Mouse (Mus musculus): ENCODE results near the gene Jtb. TPM values are rescaled to one million over a fixed set of nuclear protein-coding genes. Genes with fewer than 3 reads are reported as not detected.

Gene Jtb
- total and polyA plus RNA-seq, 3 experiments, result 103 to 107 TPM; not detected in 1

DNA sequence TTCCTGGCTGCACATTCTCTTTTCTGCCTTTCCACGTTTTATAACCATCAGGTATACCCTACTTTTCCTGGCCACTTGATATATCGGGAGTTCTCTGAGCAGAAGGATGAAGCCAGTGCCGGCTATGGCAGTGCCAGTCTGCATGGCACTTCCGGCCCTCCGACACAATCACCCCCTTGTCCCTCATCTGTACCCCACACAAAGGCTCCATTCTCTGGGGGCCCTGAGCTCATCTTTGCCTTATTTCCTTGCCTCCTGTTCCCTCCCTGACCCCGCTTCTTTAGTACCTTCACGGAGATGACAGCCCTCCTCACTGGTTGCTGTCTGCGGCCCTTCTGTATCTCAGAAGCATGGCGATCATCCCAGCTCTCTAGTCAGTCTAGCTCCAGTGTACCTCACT is 49.3 kb downstream of the Jtb start:
- TF ChIP-seq CTCF (IDR thresholded peaks at IDR 0.05 in 2 of 3, conservative IDR thresholded peaks at IDR 0.05 in 1 of 3; ENCODE audit: control insufficient read depth in 1 of 3, insufficient read depth in 1 of 3, low read depth in 2 of 3, low read length in 3 of 3, poor library complexity in 1 of 3, severe bottlenecking in 1 of 3) (no peak), MAZ (IDR thresholded peaks at IDR 0.05; ENCODE audit: low read depth, low read length) (no peak), UBTF (IDR thresholded peaks at IDR 0.05; ENCODE audit: borderline replicate concordance, insufficient read depth, low read depth, low read length) (no peak), MXI1 (IDR thresholded peaks at IDR 0.05; ENCODE audit: low read depth, low read length) (no peak), USF1 (IDR thresholded peaks at IDR 0.05; ENCODE audit: low read depth, low read length) (no peak), TCF12 (IDR thresholded peaks at IDR 0.05; ENCODE audit: low read depth, low read length) (no peak), MAFK (IDR thresholded peaks at IDR 0.05; ENCODE audit: borderline replicate concordance, low read depth, low read length) (no peak), EP300 (IDR thresholded peaks at IDR 0.05; ENCODE audit: low read depth in 1 of 2, low read length in 2 of 2) (no peak), GABPA (IDR thresholded peaks at IDR 0.05; ENCODE audit: low read depth, low read length) (no peak), POLR2AphosphoS2 (IDR thresholded peaks at IDR 0.05; ENCODE audit: low read length) (no peak), USF2 (IDR thresholded peaks at IDR 0.05; ENCODE audit: borderline replicate concordance in 1 of 2, insufficient read depth in 1 of 2, low read depth in 1 of 2, low read length in 2 of 2) (no peak)
- Histone ChIP-seq H3K4me1 (ENCODE audit: control insufficient read depth in 1 of 2, insufficient read depth in 2 of 2, low read length in 2 of 2) (no peaks in the 10 kb centered on the region), H3K27ac (ENCODE audit: control insufficient read depth, low read depth, low read length) (no peak overlapping the region), H3K79me2 (ENCODE audit: control insufficient read depth, insufficient read depth, low read length, poor library complexity) (no peaks in the 10 kb centered on the region), H3K4me3 (ENCODE audit: control insufficient read depth in 1 of 2, insufficient read depth in 1 of 2, low read depth in 2 of 2, low read length in 2 of 2) (no peak overlapping the region), H3K36me3 (ENCODE audit: control insufficient read depth in 1 of 2, insufficient read depth in 2 of 2, low read length in 2 of 2) (peaks cover 0 to 9% of the 10 kb centered on the region in 2 experiments; a peak in 2 of 4 replicates), H3K27me3 (ENCODE audit: control insufficient read depth in 1 of 2, insufficient read depth in 2 of 2, low read length in 2 of 2) (no peaks in the 10 kb centered on the region), H3K9ac (ENCODE audit: control insufficient read depth, low read depth, low read length, poor library complexity, severe bottlenecking) (no peak overlapping the region), H3K9me3 (replicated peaks; ENCODE audit: insufficient read depth, low read length) (no peaks in the 10 kb centered on the region)
- DNase-seq (ENCODE audit: low read depth, low spot score), result no peak

- Histone ChIP-seq H3K9me3 (replicated peaks; ENCODE audit: insufficient read depth, low read length) (no peaks in the 10 kb centered on the region), H3K4me1 (ENCODE audit: control insufficient read depth in 1 of 2, insufficient read depth in 2 of 2, low read length in 2 of 2) (no peaks in the 10 kb centered on the region), H3K4me3 (ENCODE audit: control insufficient read depth in 1 of 2, insufficient read depth in 1 of 2, low read depth in 2 of 2, low read length in 2 of 2) (no peak overlapping the region), H3K79me2 (ENCODE audit: control insufficient read depth, insufficient read depth, low read length, poor library complexity) (no peaks in the 10 kb centered on the region), H3K36me3 (ENCODE audit: control insufficient read depth in 1 of 2, insufficient read depth in 2 of 2, low read length in 2 of 2) (peaks cover 0 to 6% of the 10 kb centered on the region in 2 experiments; a peak in 1 of 4 replicates), H3K9ac (ENCODE audit: control insufficient read depth, low read depth, low read length, poor library complexity, severe bottlenecking) (no peak overlapping the region), H3K27me3 (ENCODE audit: control insufficient read depth in 1 of 2, insufficient read depth in 2 of 2, low read length in 2 of 2) (no peaks in the 10 kb centered on the region), H3K27ac (ENCODE audit: control insufficient read depth, low read depth, low read length) (no peak overlapping the region)
- TF ChIP-seq MYC (IDR thresholded peaks at IDR 0.05; ENCODE audit: low read depth, low read length), result peak; percentile 77; the same call in 1 of the 2 replicates
- TF ChIP-seq GABPA (IDR thresholded peaks at IDR 0.05; ENCODE audit: low read depth, low read length), result no peak
- TF ChIP-seq SMC3 (IDR thresholded peaks at IDR 0.05; ENCODE audit: low read depth, low read length), result peak; percentile 37; the same call in 1 of the 2 replicates
- TF ChIP-seq ELF1 (IDR thresholded peaks at IDR 0.05; ENCODE audit: low read depth, low read length), result no peak
- TF ChIP-seq RAD21 (IDR thresholded peaks at IDR 0.05; ENCODE audit: low read depth, low read length), result peak; percentile 27
- TF ChIP-seq ZC3H11A (IDR thresholded peaks at IDR 0.05; ENCODE audit: low read depth, low read length), result peak; percentile 32; the same call in 1 of the 2 replicates
- TF ChIP-seq ZMIZ1 (IDR thresholded peaks at IDR 0.05; ENCODE audit: low read depth, low read length), result no peak
- peak; percentile 7 to 55 (median 29); a peak in 3 of 6 replicates for TF ChIP-seq CTCF (IDR thresholded peaks at IDR 0.05 in 2 of 3, conservative IDR thresholded peaks at IDR 0.05 in 1 of 3; ENCODE audit: control insufficient read depth in 1 of 3, insufficient read depth in 1 of 3, low read depth in 2 of 3, low read length in 3 of 3, poor library complexity in 1 of 3, severe bottlenecking in 1 of 3)
- peak; percentile 36 for DNase-seq (ENCODE audit: low read depth, low spot score)
These were observed 52.8 kb downstream of the Jtb start for GRCm38 (mm10) chr3:90284150-90284549.

Other genes with a start within 250 kb of the Jtb start
- gene Hax1, start 232.8 kb upstream of the Jtb start, total RNA-seq (2012; rRNA removed), result 232 and 318 TPM in 2 replicates
- 100 to 1,000 TPM in 1 of 2 experiments, not detected in 1; 322 TPM for gene Hax1, start 232.8 kb upstream of the Jtb start, polyA plus RNA-seq (2012; ENCODE audit: insufficient read depth in 1 of 2, insufficient read length in 2 of 2, low read depth in 1 of 2, low replicate concordance in 2 of 2, missing spikeins in 1 of 2)
- 152 and 161 TPM in 2 replicates for gene 4933434E20Rik, start 180.0 kb upstream of the Jtb start, total RNA-seq (2012; rRNA removed)
- gene 4933434E20Rik, start 180.0 kb upstream of the Jtb start, polyA plus RNA-seq (2012; ENCODE audit: insufficient read depth in 1 of 2, insufficient read length in 2 of 2, low read depth in 1 of 2, low replicate concordance in 2 of 2, missing spikeins in 1 of 2), result 100 to 1,000 TPM; 184 to 227 TPM
- 102 and 107 TPM in 2 replicates for gene Ubap2l, start 179.0 kb upstream of the Jtb start, total RNA-seq (2012; rRNA removed)
- gene Ubap2l, start 179.0 kb upstream of the Jtb start, polyA plus RNA-seq (2012; ENCODE audit: insufficient read depth in 1 of 2, insufficient read length in 2 of 2, low read depth in 1 of 2, low replicate concordance in 2 of 2, missing spikeins in 1 of 2), result 100 to 1,000 TPM; 247 to 442 TPM
- 274 and 314 TPM in 2 replicates for gene Tpm3, start 158.9 kb upstream of the Jtb start, total RNA-seq (2012; rRNA removed)
- gene Tpm3, start 158.9 kb upstream of the Jtb start, polyA plus RNA-seq (2012; ENCODE audit: insufficient read depth in 1 of 2, insufficient read length in 2 of 2, low read depth in 1 of 2, low replicate concordance in 2 of 2, missing spikeins in 1 of 2), result 100 to 1,000 TPM; 205 to 273 TPM
- 0.54 and 0.62 TPM in 2 replicates for gene Nup210l, start 127.5 kb upstream of the Jtb start, total RNA-seq (2012; rRNA removed)
- under 1 TPM in 1 of 2 experiments, not detected in 1; 0.65 TPM for gene Nup210l, start 127.5 kb upstream of the Jtb start, polyA plus RNA-seq (2012; ENCODE audit: insufficient read depth in 1 of 2, insufficient read length in 2 of 2, low read depth in 1 of 2, low replicate concordance in 2 of 2, missing spikeins in 1 of 2)
- 5,481 and 6,504 TPM in 2 replicates for gene Rps27, start 17.9 kb upstream of the Jtb start, total RNA-seq (2012; rRNA removed)
- gene Rps27, start 17.9 kb upstream of the Jtb start, polyA plus RNA-seq (2012; ENCODE audit: insufficient read depth in 1 of 2, insufficient read length in 2 of 2, low read depth in 1 of 2, low replicate concordance in 2 of 2, missing spikeins in 1 of 2), result 1,000 to 10,000 TPM in 1 of 2 experiments, not detected in 1; 2,476 TPM
- 4.3 and 5.1 TPM in 2 replicates for gene Rab13, start 17.9 kb upstream of the Jtb start, total RNA-seq (2012; rRNA removed)
- gene Rab13, start 17.9 kb upstream of the Jtb start, polyA plus RNA-seq (2012; ENCODE audit: insufficient read depth in 1 of 2, insufficient read length in 2 of 2, low read depth in 1 of 2, low replicate concordance in 2 of 2, missing spikeins in 1 of 2), result 1 to 10 TPM in 1 of 2 experiments, not detected in 1; 7.7 TPM
- 0.08 TPM in 1 of 2 replicates, not detected in the other for gene Creb3l4, start 11.9 kb downstream of the Jtb start, total RNA-seq (2012; rRNA removed)
- gene Creb3l4, start 11.9 kb downstream of the Jtb start, polyA plus RNA-seq (2012; ENCODE audit: insufficient read depth in 1 of 2, insufficient read length in 2 of 2, low read depth in 1 of 2, low replicate concordance in 2 of 2, missing spikeins in 1 of 2), result under 1 TPM in 1 of 2 experiments, not detected in 1; 0.07 TPM
- 47.2 and 58.5 TPM in 2 replicates for gene Slc39a1, start 16.6 kb downstream of the Jtb start, total RNA-seq (2012; rRNA removed)
- gene Slc39a1, start 16.6 kb downstream of the Jtb start, polyA plus RNA-seq (2012; ENCODE audit: insufficient read depth in 1 of 2, insufficient read length in 2 of 2, low read depth in 1 of 2, low replicate concordance in 2 of 2, missing spikeins in 1 of 2), result 10 to 100 TPM; 61.7 to 80.5 TPM
- 7.1 and 7.6 TPM in 2 replicates for gene Crtc2, start 22.6 kb downstream of the Jtb start, total RNA-seq (2012; rRNA removed)
- 10 to 100 TPM in 1 of 2 experiments, not detected in 1; 66.9 TPM for gene Crtc2, start 22.6 kb downstream of the Jtb start, polyA plus RNA-seq (2012; ENCODE audit: insufficient read depth in 1 of 2, insufficient read length in 2 of 2, low read depth in 1 of 2, low replicate concordance in 2 of 2, missing spikeins in 1 of 2)
- 10.3 and 11.6 TPM in 2 replicates for gene Dennd4b, start 33.6 kb downstream of the Jtb start, total RNA-seq (2012; rRNA removed)
- gene Dennd4b, start 33.6 kb downstream of the Jtb start, polyA plus RNA-seq (2012; ENCODE audit: insufficient read depth in 1 of 2, insufficient read length in 2 of 2, low read depth in 1 of 2, low replicate concordance in 2 of 2, missing spikeins in 1 of 2), result 10 to 100 TPM in 1 of 2 experiments, not detected in 1; 27.1 TPM
- gene Gatad2b, start 61.6 kb downstream of the Jtb start, total RNA-seq (2012; rRNA removed), result 9.1 and 12.3 TPM in 2 replicates
- 10 to 100 TPM in 1 of 2 experiments, not detected in 1; 37.6 TPM for gene Gatad2b, start 61.6 kb downstream of the Jtb start, polyA plus RNA-seq (2012; ENCODE audit: insufficient read depth in 1 of 2, insufficient read length in 2 of 2, low read depth in 1 of 2, low replicate concordance in 2 of 2, missing spikeins in 1 of 2)
- 1.4 and 1.9 TPM in 2 replicates for gene Slc27a3, start 158.3 kb downstream of the Jtb start, total RNA-seq (2012; rRNA removed)
- gene Slc27a3, start 158.3 kb downstream of the Jtb start, polyA plus RNA-seq (2012; ENCODE audit: insufficient read depth in 1 of 2, insufficient read length in 2 of 2, low read depth in 1 of 2, low replicate concordance in 2 of 2, missing spikeins in 1 of 2), result 1 to 10 TPM in 1 of 2 experiments, not detected in 1; 2.8 TPM
- gene Ints3, start 202.0 kb downstream of the Jtb start, total RNA-seq (2012; rRNA removed), result 55.9 and 58.5 TPM in 2 replicates
- gene Ints3, start 202.0 kb downstream of the Jtb start, polyA plus RNA-seq (2012; ENCODE audit: insufficient read depth in 1 of 2, insufficient read length in 2 of 2, low read depth in 1 of 2, low replicate concordance in 2 of 2, missing spikeins in 1 of 2), result 100 to 1,000 TPM; 101 to 115 TPM
- not detected in 2 replicates for gene Npr1, start 234.3 kb downstream of the Jtb start, total RNA-seq (2012; rRNA removed)
- gene Npr1, start 234.3 kb downstream of the Jtb start, polyA plus RNA-seq (2012; ENCODE audit: insufficient read depth in 1 of 2, insufficient read length in 2 of 2, low read depth in 1 of 2, low replicate concordance in 2 of 2, missing spikeins in 1 of 2), result under 1 TPM in 1 of 2 experiments, not detected in 1; 0.11 TPM
- gene Ilf2, start 244.5 kb downstream of the Jtb start, total RNA-seq (2012; rRNA removed), result 162 and 175 TPM in 2 replicates
- gene Ilf2, start 244.5 kb downstream of the Jtb start, polyA plus RNA-seq (2012; ENCODE audit: insufficient read depth in 1 of 2, insufficient read length in 2 of 2, low read depth in 1 of 2, low replicate concordance in 2 of 2, missing spikeins in 1 of 2), result 100 to 1,000 TPM; 107 to 223 TPM